Mouse (Mus musculus) ES-E14 (cell line): ENCODE results near the gene Me1. TPM values are rescaled to one million over a fixed set of nuclear protein-coding genes. Genes with fewer than 3 reads are reported as not detected.

Experiments
- DNase-seq: peaks from one replicate; pipeline ENCODE4 v3.0.0-alpha.2; 2013; ENCODE audit warnings: low read depth, low spot score
- H3K27ac ChIP-seq: 2 replicates; pipeline ENCODE4 v1.5.1; 2012; ENCODE audit warnings: low read depth, mild to moderate bottlenecking, low read length, moderate library complexity, mixed read lengths; ENCODE audit not compliant: poor library complexity, insufficient read depth, severe bottlenecking
- H3K36me3 ChIP-seq: 2 replicates; pipeline ENCODE4 v1.6.1; 2012; ENCODE audit warnings: mild to moderate bottlenecking, low read length, moderate library complexity, mixed read lengths; ENCODE audit not compliant: control insufficient read depth, poor library complexity, insufficient read depth, severe bottlenecking
- H3K4me1 ChIP-seq, 2 experiments: fragments of 150-350 bp in 1 of 2; sonication (generic) in 1 of 2; 2 replicates each; pipeline ENCODE4 v1.6.1; 2012; ENCODE audit warnings: low read length in 2 of 2, mild to moderate bottlenecking in 1 of 2, mixed read lengths in 1 of 2; ENCODE audit not compliant: control insufficient read depth in 2 of 2, insufficient read depth in 2 of 2, poor library complexity in 1 of 2
- H3K4me3 ChIP-seq, 2 experiments: fragments of 150-350 bp in 1 of 2; sonication (generic) in 1 of 2; 2 replicates each; pipeline ENCODE4 v1.5.1; 2012; ENCODE audit warnings: low read length in 2 of 2, low read depth in 1 of 2, mild to moderate bottlenecking in 1 of 2, mixed read lengths in 1 of 2; ENCODE audit not compliant: insufficient read depth in 1 of 2, poor library complexity in 1 of 2, severe bottlenecking in 1 of 2
- H3K9ac ChIP-seq: 2 replicates; pipeline ENCODE4 v1.6.1; 2012; ENCODE audit warnings: low read depth, mild to moderate bottlenecking, low read length, mixed read lengths; ENCODE audit not compliant: poor library complexity, insufficient read depth, severe bottlenecking
- H3K9me3 ChIP-seq: fragments of 150-350 bp; sonication (generic); 2 replicates; pipeline ENCODE4 v1.6.1; 2012; ENCODE audit warnings: low read depth, mild to moderate bottlenecking, low read length; ENCODE audit not compliant: control insufficient read depth, insufficient read depth
- CHD2 ChIP-seq: IDR thresholded peaks from 2 replicates; pipeline ENCODE4 v1.6.1; 2014; ENCODE audit warnings: mild to moderate bottlenecking, low read depth, low read length, inconsistent platforms
- HCFC1 ChIP-seq: IDR thresholded peaks from 2 replicates; pipeline ENCODE4 v1.6.1; 2012; ENCODE audit warnings: low read length, inconsistent platforms, borderline replicate concordance; ENCODE audit not compliant: insufficient read depth
- MAFK ChIP-seq: IDR thresholded peaks from 2 replicates; pipeline ENCODE4 v1.6.1; 2014; ENCODE audit warnings: mild to moderate bottlenecking, low read depth, low read length, inconsistent platforms; ENCODE audit not compliant: insufficient read depth
- ZC3H11A ChIP-seq: IDR thresholded peaks from 2 replicates; pipeline ENCODE4 v1.6.1; 2012; ENCODE audit warnings: low read depth, mild to moderate bottlenecking, inconsistent platforms, low read length, borderline replicate concordance
- ZNF384 ChIP-seq: IDR thresholded peaks from 2 replicates; pipeline ENCODE4 v1.6.1; 2012; ENCODE audit warnings: low read depth, low read length, inconsistent platforms
- in situ Hi-C, 2 experiments: fragments of 600-800 bp; cut with MboI; formaldehyde crosslinking; loops; one replicate each; pipeline ENCODE4 v1.15.1; 2025; ENCODE audit warnings: low sequenced_read_pairs in 2 of 2, inconsistent platforms in 1 of 2; ENCODE audit not compliant: unreplicated experiment in 2 of 2
- total RNA-seq: library from RNA; depleted of rRNA; stranded (reverse); fragments of 300-350 nt; gene quantifications from 2 replicates; pipeline ENCODE4 v1.2.3, GENCODE M21; 2012

The Me1 gene
- total RNA-seq, 1 experiment, result 13.4 TPM

GRCm38 (mm10) chr9:86575178-86575577 lies 120.6 kb downstream of the Me1 start:
- Histone ChIP-seq H3K4me1 (peaks cover 2 to 8% of the 10 kb centered on the region in 2 experiments; a peak in 2 of 4 replicates), H3K27ac (no peak overlapping the region), H3K9ac (no peak overlapping the region), H3K36me3 (peaks cover 2% of the 10 kb centered on the region; the same call in 1 of the 2 replicates), H3K4me3 (no peak overlapping the region), H3K9me3 (no peaks in the 10 kb centered on the region)
- DNase-seq, result no peak
- in situ Hi-C loops, result loop anchor here (10.0 to 25.0 kb wide), 2 partner anchors 110 to 187 kb away; partner anchors contain the start of genes Dop1a (in 1 of the 2) and Ube2cbp (in 1 of the 2)
- no peak for TF ChIP-seq CHD2

GRCm38 (mm10) chr9:86573616-86574303 lies 122.0 kb downstream of the Me1 start:
- no peak for DNase-seq
- Histone ChIP-seq H3K4me1 (peaks cover 2 to 8% of the 10 kb centered on the region in 2 experiments; a peak in 2 of 4 replicates), H3K9me3 (no peaks in the 10 kb centered on the region), H3K4me3 (no peak overlapping the region), H3K9ac (no peak overlapping the region), H3K27ac (no peak overlapping the region), H3K36me3 (peaks cover 9% of the 10 kb centered on the region; the same call in 1 of the 2 replicates)
- in situ Hi-C loops, result loop anchor here in 1 of 2 experiments (10.0 kb wide), 1 partner anchor 109 kb away; the partner anchor contains the start of genes Dop1a and Ube2cbp
- no peak for TF ChIP-seq ZC3H11A
- no peak for TF ChIP-seq MAFK
- TF ChIP-seq ZNF384, result no peak
- no peak for TF ChIP-seq HCFC1
- no peak for TF ChIP-seq CHD2

- TF ChIP-seq CHD2 (no peak), HCFC1 (no peak), ZC3H11A (no peak), MAFK (no peak), ZNF384 (no peak)
- Histone ChIP-seq H3K36me3 (peaks cover 10% of the 10 kb centered on the region; the same call in 1 of the 2 replicates), H3K27ac (no peak overlapping the region), H3K9ac (peak overlapping the region; percentile 80; the same call in 1 of the 2 replicates), H3K9me3 (no peaks in the 10 kb centered on the region), H3K4me1 (peaks cover 2 to 8% of the 10 kb centered on the region in 2 experiments; a peak in 2 of 4 replicates), H3K4me3 (peak overlapping the region; percentile 84 to 98)
- peak; percentile 75 for DNase-seq
- in situ Hi-C loops, result loop anchor here in 1 of 2 experiments (10.0 kb wide), 1 partner anchor 108 kb away; the partner anchor contains the start of genes Dop1a and Ube2cbp
Observed at GRCm38 (mm10) chr9:86572636-86573291, 123.0 kb downstream of the Me1 start.

DNA sequence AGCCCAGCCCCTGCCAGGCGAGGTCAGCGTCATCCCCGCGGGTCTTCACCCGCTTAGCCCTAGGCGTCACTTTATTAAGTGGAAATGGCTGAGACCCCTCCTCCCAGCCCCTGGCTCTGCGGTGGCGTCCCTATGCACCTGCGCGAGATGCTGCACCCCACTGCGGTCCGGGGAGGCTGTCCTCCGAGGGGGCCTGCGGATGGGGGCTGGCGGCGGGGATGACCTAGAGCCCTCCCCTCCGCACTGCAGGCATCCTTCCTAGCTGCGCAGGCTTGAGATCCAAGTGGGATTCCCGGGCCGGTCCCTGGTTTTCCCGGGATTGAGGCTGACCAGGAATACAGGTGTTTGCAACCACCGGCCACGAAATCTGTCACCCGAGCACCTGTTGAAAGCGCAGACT lies 123.6 kb downstream of the Me1 start:
- peaks cover 2 to 8% of the 10 kb centered on the region in 2 experiments; a peak in 2 of 4 replicates for H3K4me1 ChIP-seq
- in situ Hi-C loops, result loop anchor here in 1 of 2 experiments (10.0 kb wide), 1 partner anchor 107 kb away; the partner anchor contains the start of genes Dop1a and Ube2cbp
- H3K27ac ChIP-seq, result no peak overlapping the region
- no peaks in the 10 kb centered on the region for H3K9me3 ChIP-seq
- TF ChIP-seq HCFC1, result no peak
- no peak for TF ChIP-seq CHD2
- TF ChIP-seq ZNF384, result no peak
- TF ChIP-seq MAFK, result no peak
- TF ChIP-seq ZC3H11A, result no peak
- H3K9ac ChIP-seq, result peak overlapping the region; percentile 80
- H3K4me3 ChIP-seq, result peak overlapping the region; percentile 84 to 98
- H3K36me3 ChIP-seq, result peaks cover 10% of the 10 kb centered on the region; the same call in 1 of the 2 replicates
- DNase-seq, result no peak
